Mouse (Mus musculus) heart, postnatal 0 days (tissue): ENCODE measurements around the gene Serpina9. TPM values are rescaled to one million over a fixed set of nuclear protein-coding genes. Genes with fewer than 3 reads are reported as not detected.

Experiments used
- ATAC-seq: fragments of 200-750 bp; cut with Nextera tagmentation; 2 replicates; pipeline ENCODE4 v1.8.0; 2017; ENCODE audit warnings: low read depth, moderate number of reproducible peaks, moderate library complexity; ENCODE audit not compliant: insufficient read depth
- DNase-seq: peaks from one replicate; pipeline ENCODE4 v3.0.0-alpha.2; 2016; ENCODE audit warnings: low spot score
- H3K27ac ChIP-seq: fragments of 300-500 bp; sonication (generic); 2 replicates; pipeline ENCODE4 v1.5.1; 2014; ENCODE audit warnings: low read depth, mild to moderate bottlenecking
- H3K27me3 ChIP-seq: fragments of 300-500 bp; sonication (generic); 2 replicates; pipeline ENCODE4 v1.6.1; 2014; ENCODE audit warnings: low read length, mixed read lengths; ENCODE audit not compliant: control insufficient read depth, insufficient read depth
- H3K36me3 ChIP-seq: fragments of 300-500 bp; sonication (generic); replicated peaks from 2 replicates; pipeline ENCODE4 v1.6.1; 2014; ENCODE audit warnings: low read length, mixed read lengths; ENCODE audit not compliant: control insufficient read depth, insufficient read depth
- H3K4me1 ChIP-seq: fragments of 300-500 bp; sonication (generic); 2 replicates; pipeline ENCODE4 v1.6.1; 2014; ENCODE audit warnings: antibody characterized with exemption; ENCODE audit not compliant: control insufficient read depth, insufficient read depth
- H3K4me2 ChIP-seq: fragments of 300-500 bp; sonication (generic); 2 replicates; pipeline ENCODE4 v1.6.1; 2014; ENCODE audit warnings: low read depth, mild to moderate bottlenecking, low read length, moderate library complexity
- H3K4me3 ChIP-seq: fragments of 300-500 bp; sonication (generic); 2 replicates; pipeline ENCODE4 v1.5.1; 2014; ENCODE audit warnings: low read depth, low read length
- H3K9ac ChIP-seq: fragments of 300-500 bp; sonication (generic); replicated peaks from 2 replicates; pipeline ENCODE4 v1.6.1; 2014; ENCODE audit warnings: low read depth, low read length, mixed read lengths
- H3K9me3 ChIP-seq: fragments of 300-500 bp; sonication (generic); replicated peaks from 2 replicates; pipeline ENCODE4 v1.6.1; 2016; ENCODE audit warnings: low read length; ENCODE audit not compliant: control insufficient read depth
- CTCF ChIP-seq: IDR thresholded peaks from 2 replicates; pipeline ENCODE4 v1.5.1; 2016; ENCODE audit warnings: antibody characterized with exemption, control low read depth, low read depth
- EP300 ChIP-seq: IDR thresholded peaks from 2 replicates; pipeline ENCODE4 v1.6.1; 2016; ENCODE audit warnings: antibody characterized with exemption, low read depth
- WGBS: fragments of 180-500 bp; shearing (Covaris S2); extraction: QIAGEN DNeasy Blood & Tissue Kit; methylation state at CpG from one replicate; pipeline ENCODE4 v1.1.7; 2014; 5-methylcytosine and 5-hydroxymethylcytosine counted together
- polyA plus RNA-seq: library from polyadenylated mRNA; unstranded; fragments of >200 nt; fragmentation: Nextera tagmentation; extraction: Ambion mirVana; gene quantifications from 2 replicates; pipeline ENCODE4 v1.2.1, GENCODE M21; 2015
- total RNA-seq: library from RNA; depleted of rRNA; stranded (reverse); fragments of >200 nt; gene quantifications from 2 replicates; pipeline ENCODE4 v1.2.3, GENCODE M21; 2014; ENCODE audit warnings: low replicate concordance

Serpina9 gene
- total and polyA plus RNA-seq, 2 experiments from 2014 or later, result 0.08 to 0.14 TPM

DNA sequence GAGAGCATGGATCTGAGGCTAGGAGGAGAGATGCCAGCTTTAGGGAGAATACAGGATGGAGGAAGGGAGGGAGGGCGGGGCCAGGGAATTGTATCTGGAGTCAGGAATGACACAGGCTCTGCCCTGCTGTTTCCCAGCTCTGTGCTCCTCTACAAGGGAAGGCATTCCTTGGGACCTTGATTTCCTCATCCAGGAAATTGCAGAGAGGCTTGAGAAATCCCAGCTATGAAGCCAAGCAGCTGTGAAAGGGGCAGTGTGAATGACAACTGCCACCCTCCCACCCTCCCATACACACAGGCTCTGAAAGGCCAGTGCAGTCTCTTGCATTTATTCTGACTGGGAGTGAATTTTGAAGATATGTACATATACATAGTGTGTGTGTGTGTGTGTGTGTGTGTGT lies 40.4 kb upstream of the Serpina9 start:
- Histone ChIP-seq H3K9me3 (no peaks in the 10 kb centered on the region), H3K4me3 (no peak overlapping the region), H3K27ac (no peak overlapping the region), H3K4me2 (no peak overlapping the region), H3K27me3 (0 out of 2 replicates have a peak, but pooled peaks cover 3% of the 10 kb centered on the region), H3K4me1 (no peaks in the 10 kb centered on the region), H3K36me3 (no peaks in the 10 kb centered on the region), H3K9ac (no peak overlapping the region)
- TF ChIP-seq EP300, result no peak
- TF ChIP-seq CTCF, result no peak
- 13% methylated on average over 1 of the region's 1 CpGs for WGBS
- DNase-seq, result peak; percentile 13
- no peak for ATAC-seq

DNA sequence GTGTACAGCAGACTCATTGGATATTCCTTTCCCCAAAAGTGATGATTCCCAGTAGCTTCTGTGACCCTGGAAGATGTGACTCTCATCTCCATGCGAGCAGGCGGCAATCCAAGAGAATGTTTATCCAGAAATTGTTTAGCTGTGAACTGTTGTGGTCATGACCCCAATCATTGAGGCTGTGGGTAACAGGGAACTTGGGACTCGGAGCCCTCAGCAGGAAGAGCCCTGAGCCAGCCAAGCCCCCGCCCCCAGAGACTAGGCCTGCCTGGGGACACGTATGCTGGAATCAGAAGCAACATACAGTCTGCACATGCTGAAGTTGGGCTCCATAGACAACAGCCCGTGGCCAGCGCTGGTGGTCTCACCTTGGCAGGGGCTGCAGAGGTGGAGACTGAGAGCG lies 32.2 kb upstream of the Serpina9 start:
- Histone ChIP-seq H3K27ac (no peak overlapping the region), H3K36me3 (no peaks in the 10 kb centered on the region), H3K9me3 (no peaks in the 10 kb centered on the region), H3K4me1 (no peaks in the 10 kb centered on the region), H3K4me3 (no peak overlapping the region), H3K4me2 (no peak overlapping the region), H3K9ac (no peak overlapping the region), H3K27me3 (no peaks in the 10 kb centered on the region)
- DNase-seq, result no peak
- TF ChIP-seq EP300 (no peak), CTCF (no peak)
- ATAC-seq, result no peak
- 75% methylated on average over 8 of the region's 8 CpGs for WGBS

DNA sequence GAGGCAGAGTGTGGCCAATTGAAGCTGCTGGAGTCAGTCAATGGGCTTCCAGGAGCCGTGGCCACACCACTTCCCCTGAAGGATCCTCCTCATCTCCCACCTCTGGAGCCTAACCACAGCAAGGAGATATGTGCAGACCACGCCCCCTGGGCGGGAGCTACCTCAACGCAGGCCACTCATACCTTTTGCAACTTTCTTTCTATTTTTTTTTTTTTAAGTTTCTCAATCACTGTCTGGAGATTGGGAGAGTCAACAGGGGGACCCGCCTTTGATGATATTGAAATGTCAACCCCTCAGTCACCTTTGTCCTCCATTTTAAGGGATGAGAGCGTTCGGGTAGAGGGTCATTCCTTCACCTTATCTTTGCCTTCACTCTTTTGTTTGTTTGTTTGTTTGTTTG lies 30.8 kb upstream of the Serpina9 start, which contains the start of gene Serpina12:
Gene Serpina12 (minus strand): TSS at position 101 of the 400 bp plus-strand sequence.
- TF ChIP-seq CTCF, result no peak
- no peak for TF ChIP-seq EP300
- Histone ChIP-seq H3K4me2 (no peak within 1 kb of the TSS), H3K9me3 (no peaks in the 10 kb centered on the region), H3K4me3 (no peak within 1 kb of the TSS), H3K27ac (no peak within 1 kb of the TSS), H3K36me3 (no peaks in the 10 kb centered on the region), H3K4me1 (no peaks in the 10 kb centered on the region), H3K27me3 (no peaks in the 10 kb centered on the region), H3K9ac (no peak within 1 kb of the TSS)
- 82% methylated on average over 7 of the region's 7 CpGs for WGBS
- ATAC-seq (no peak), DNase-seq (no peak)

DNA sequence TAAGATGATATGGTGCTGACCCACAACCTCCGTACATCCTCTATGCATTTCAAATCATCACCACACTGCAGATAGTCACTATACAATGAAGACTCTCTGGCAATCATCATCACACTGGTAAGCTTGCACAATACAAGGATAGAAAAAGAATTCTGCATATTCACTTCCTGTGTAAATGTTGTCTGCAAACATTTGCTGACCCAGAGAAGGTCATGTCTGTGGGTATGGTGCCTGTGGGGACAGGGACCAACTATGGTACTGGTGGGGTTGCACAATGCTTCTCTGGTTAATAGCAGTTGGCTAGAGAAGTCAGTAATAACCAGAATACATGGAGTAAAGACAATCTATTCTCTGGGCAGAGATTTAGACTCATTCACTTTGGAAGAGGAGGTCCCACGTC lies 29.2 kb upstream of the Serpina9 start:
- Histone ChIP-seq H3K36me3 (no peaks in the 10 kb centered on the region), H3K4me3 (no peak overlapping the region), H3K9me3 (no peaks in the 10 kb centered on the region), H3K4me2 (no peak overlapping the region), H3K27me3 (no peaks in the 10 kb centered on the region), H3K9ac (no peak overlapping the region), H3K27ac (no peak overlapping the region), H3K4me1 (no peaks in the 10 kb centered on the region)
- 81% methylated on average over 2 of the region's 2 CpGs for WGBS
- ATAC-seq (no peak), DNase-seq (no peak)
- TF ChIP-seq EP300, result no peak

DNA sequence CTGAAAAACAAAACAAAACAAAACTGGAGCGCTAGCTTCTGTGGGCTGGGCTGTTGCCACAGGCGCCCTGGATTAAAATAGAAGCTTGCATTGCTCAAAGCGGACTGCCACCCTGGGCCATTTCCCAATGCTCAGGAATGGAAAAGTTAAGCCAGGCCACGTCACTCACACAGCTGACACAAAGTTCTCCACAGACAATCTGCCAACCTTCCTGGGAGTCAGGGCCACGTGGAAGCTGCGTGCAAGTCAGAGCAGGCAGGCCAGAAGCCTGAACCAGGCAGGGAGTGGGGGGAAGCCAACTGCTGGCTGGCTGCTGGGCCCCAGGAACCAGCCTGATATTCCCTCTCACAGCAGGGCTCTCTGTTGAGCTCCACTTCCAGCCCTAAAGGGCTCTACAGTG lies 27.8 kb upstream of the Serpina9 start:
- Histone ChIP-seq H3K4me3 (no peak overlapping the region), H3K4me2 (no peak overlapping the region), H3K27ac (peak overlapping the region; percentile 77), H3K9ac (no peak overlapping the region), H3K9me3 (no peaks in the 10 kb centered on the region), H3K4me1 (no peaks in the 10 kb centered on the region), H3K27me3 (no peaks in the 10 kb centered on the region), H3K36me3 (no peaks in the 10 kb centered on the region)
- TF ChIP-seq CTCF (no peak), EP300 (no peak)
- ATAC-seq (peak; percentile 91), DNase-seq (peak; percentile 69)
- WGBS, result 36% methylated on average over 6 of the region's 6 CpGs

DNA sequence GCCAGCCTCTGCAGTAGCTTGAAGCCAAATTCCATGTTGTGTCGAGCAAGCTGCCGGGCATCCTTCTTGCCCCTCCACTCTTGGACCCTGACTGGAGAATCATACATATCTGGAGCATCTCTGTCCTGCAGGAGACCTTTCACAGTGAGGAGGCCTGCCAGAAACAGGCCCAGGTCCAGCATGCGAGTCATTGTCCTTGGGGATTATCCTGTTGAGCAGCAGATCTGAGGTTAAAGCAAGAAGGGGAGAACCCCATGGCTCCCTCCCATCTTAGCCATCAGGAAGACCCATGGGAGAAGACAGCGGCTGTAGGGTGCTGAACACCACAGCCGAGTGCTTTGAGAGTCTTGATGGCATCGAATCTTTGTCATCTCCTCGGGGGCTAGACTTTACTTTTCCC lies 24.6 kb upstream of the Serpina9 start:
- 78% methylated on average over 7 of the region's 7 CpGs for WGBS

More for the DNA sequence above, 24.6 kb upstream of the Serpina9 start:
- no peak overlapping the region for H3K9ac ChIP-seq
- H3K4me1 ChIP-seq, result no peaks in the 10 kb centered on the region
- TF ChIP-seq EP300, result no peak
- TF ChIP-seq CTCF, result no peak
- H3K9me3 ChIP-seq, result no peaks in the 10 kb centered on the region
- H3K4me3 ChIP-seq, result no peak overlapping the region
- DNase-seq (no peak), ATAC-seq (no peak)
- H3K36me3 ChIP-seq, result no peaks in the 10 kb centered on the region
- no peak overlapping the region for H3K4me2 ChIP-seq
- H3K27me3 ChIP-seq, result no peaks in the 10 kb centered on the region
- no peak overlapping the region for H3K27ac ChIP-seq
